Mouse (Mus musculus): ENCODE results near the gene Btg2.

DNA sequence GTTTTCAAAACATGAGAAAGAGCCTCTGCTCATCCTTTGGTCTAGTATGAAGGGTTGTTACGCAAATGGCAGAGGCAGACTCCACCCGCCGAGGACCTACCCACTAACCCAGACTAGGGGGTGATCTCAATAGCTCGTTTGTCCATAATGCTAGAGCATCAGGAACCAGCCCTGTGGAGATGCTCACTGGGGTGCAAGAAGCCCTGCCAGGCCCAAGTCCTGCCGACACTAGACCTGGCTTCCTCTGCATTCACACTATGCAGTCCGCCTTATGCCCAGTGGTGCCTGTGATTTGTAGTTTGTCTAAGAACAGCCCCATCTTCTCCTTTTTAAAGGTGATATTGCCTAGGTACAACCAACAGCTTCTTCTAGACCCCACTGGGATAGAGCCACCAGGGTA, 31.5 kb downstream of the Btg2 start:
- TF ChIP-seq POLR2A (IDR thresholded peaks at IDR 0.05; ENCODE audit: borderline replicate concordance, control insufficient read depth, low read depth, low read length) (no peak), CTCF (IDR thresholded peaks at IDR 0.05; ENCODE audit: control insufficient read depth, insufficient read depth, low read length) (no peak)
